Mouse (Mus musculus) stomach, postnatal 0 days (tissue): ENCODE data around the gene Suclg1.

Experiments
- CTCF ChIP-seq: IDR thresholded peaks from 2 replicates; pipeline ENCODE4 v1.5.1; 2016; ENCODE audit warnings: antibody characterized with exemption, low read depth, mild to moderate bottlenecking, moderate library complexity
- EP300 ChIP-seq: optimal IDR thresholded peaks from 2 replicates; pipeline ENCODE3; 2016; ENCODE audit warnings: antibody characterized with exemption

- TF ChIP-seq CTCF (no peak), EP300 (no peak)
These were observed 1.4 kb upstream of the Suclg1 start for GRCm38 (mm10) chr6:73246821-73247220.
